Mouse (Mus musculus) embryonic facial prominence, embryonic 14.5 days (tissue): ENCODE results near the gene Nmi. TPM values are rescaled to one million over a fixed set of nuclear protein-coding genes. Genes with fewer than 3 reads are reported as not detected.
A peak's percentile ranks its signal among the peaks of the same experiment; 100 is the strongest.
"Not testable (repeated sequence)": the region's sequence is repeated elsewhere in the genome, so short reads cannot be mapped to it uniquely, and the experiment has no call there.

Source experiments
- ATAC-seq: fragments of 200-750 bp; cut with Nextera tagmentation; 2 replicates; pipeline ENCODE4 v1.8.0; 2017; ENCODE audit warnings: low read depth, moderate number of reproducible peaks, moderate TSS enrichment
- DNase-seq: peaks from one replicate; pipeline ENCODE4 v3.0.0-alpha.2; 2015; ENCODE audit warnings: low spot score
- H3K27ac ChIP-seq: fragments of 300-500 bp; sonication (generic); replicated peaks from 2 replicates; pipeline ENCODE4 v1.5.1; 2014; ENCODE audit warnings: low read depth, mild to moderate bottlenecking, low read length, moderate library complexity
- H3K27me3 ChIP-seq: fragments of 300-500 bp; sonication (generic); replicated peaks from 2 replicates; pipeline ENCODE4 v1.6.1; 2014; ENCODE audit warnings: low read length; ENCODE audit not compliant: control insufficient read depth, insufficient read depth
- H3K36me3 ChIP-seq: fragments of 300-500 bp; sonication (generic); 2 replicates; pipeline ENCODE4 v1.6.1; 2014; ENCODE audit warnings: low read length, mixed read lengths; ENCODE audit not compliant: control insufficient read depth, insufficient read depth
- H3K4me1 ChIP-seq: fragments of 300-500 bp; sonication (generic); 2 replicates; pipeline ENCODE4 v1.6.1; 2014; ENCODE audit warnings: antibody characterized with exemption, low read length; ENCODE audit not compliant: control insufficient read depth, insufficient read depth
- H3K4me2 ChIP-seq: fragments of 300-500 bp; sonication (generic); 2 replicates; pipeline ENCODE4 v1.6.1; 2014; ENCODE audit warnings: low read depth, mild to moderate bottlenecking, low read length, moderate library complexity, mixed read lengths
- H3K4me3 ChIP-seq: fragments of 300-500 bp; sonication (generic); 2 replicates; pipeline ENCODE4 v1.5.1; 2014; ENCODE audit warnings: low read depth, mild to moderate bottlenecking, low read length
- H3K9ac ChIP-seq: fragments of 300-500 bp; sonication (generic); 2 replicates; pipeline ENCODE4 v1.6.1; 2014; ENCODE audit warnings: low read depth, mild to moderate bottlenecking, low read length, moderate library complexity, mixed read lengths
- H3K9me3 ChIP-seq: fragments of 300-500 bp; sonication (generic); 2 replicates; pipeline ENCODE4 v1.6.1; 2016; ENCODE audit warnings: low read length; ENCODE audit not compliant: control insufficient read depth
- WGBS: fragments of 180-500 bp; shearing (Covaris S2); extraction: QIAGEN DNeasy Blood & Tissue Kit; methylation state at CpG from one replicate; pipeline ENCODE4 v1.1.7; 2014; 5-methylcytosine and 5-hydroxymethylcytosine counted together
- polyA plus RNA-seq: library from polyadenylated mRNA; unstranded; fragments of >200 nt; fragmentation: Nextera tagmentation; extraction: Ambion mirVana; gene quantifications from 2 replicates; pipeline ENCODE4 v1.2.1, GENCODE M21; 2014

Nmi gene
- 12.9 and 16.8 TPM in 2 replicates for polyA plus RNA-seq

GRCm38 (mm10) chr2:51973410-51973968 is at the start of gene Nmi:
TSS of gene Nmi (minus strand) at chr2:51973494.
- Histone ChIP-seq H3K9ac (peak within 1 kb of the TSS; percentile 77), H3K4me1 (no peaks in the 10 kb centered on the region), H3K27me3 (no peaks in the 10 kb centered on the region), H3K4me3 (peak within 1 kb of the TSS; percentile 69), H3K4me2 (peak within 1 kb of the TSS; percentile 79), H3K36me3 (no peaks in the 10 kb centered on the region), H3K9me3 (peaks cover 6% of the 10 kb centered on the region; the same call in 1 of the 2 replicates), H3K27ac (peak within 1 kb of the TSS; percentile 93)
- ATAC-seq (peak; percentile 67), DNase-seq (peak; percentile 55)
- 67% methylated on average over 9 of the region's 9 CpGs for WGBS

- WGBS = 35% methylated on average over 7 of the region's 7 CpGs
- no peak overlapping the region for H3K27ac ChIP-seq
Observed at GRCm38 (mm10) chr2:52016361-52016760, 43.1 kb upstream of the Nmi start.

DNA sequence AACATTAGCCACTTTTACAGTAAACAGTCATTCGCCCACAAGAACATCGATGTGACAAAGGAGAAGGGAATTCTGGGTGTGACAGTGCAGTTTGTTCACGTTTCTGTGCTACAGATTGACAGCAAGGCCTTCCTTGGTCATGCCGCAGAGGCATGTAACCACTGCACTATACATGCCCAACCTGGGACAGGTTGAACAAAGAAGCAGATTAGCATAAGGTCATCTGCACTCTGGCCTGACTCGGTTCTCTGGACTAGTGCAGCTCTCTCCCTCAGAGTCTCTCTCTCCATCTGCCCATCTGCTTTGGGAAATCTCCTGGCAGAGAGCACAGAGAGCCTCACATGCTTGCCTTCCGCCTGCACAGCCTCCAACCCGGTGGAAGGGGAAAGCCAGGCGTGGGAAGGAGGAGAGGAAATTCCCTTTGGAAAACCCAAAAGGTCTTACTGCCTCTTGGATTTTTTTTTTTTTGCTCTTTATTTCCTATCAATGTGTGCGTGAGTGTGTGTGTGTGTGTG is 40.1 kb upstream of the Nmi start:
- no peaks in the 10 kb centered on the region for H3K9me3 ChIP-seq
- no peaks in the 10 kb centered on the region for H3K36me3 ChIP-seq
- H3K27ac ChIP-seq = no peak overlapping the region
- no peak for ATAC-seq
- no peaks in the 10 kb centered on the region for H3K27me3 ChIP-seq
- no peak for DNase-seq
- no peaks in the 10 kb centered on the region for H3K4me1 ChIP-seq
- H3K4me2 ChIP-seq = no peak overlapping the region
- no peak overlapping the region for H3K9ac ChIP-seq
- no peak overlapping the region for H3K4me3 ChIP-seq
- WGBS = 59% methylated on average over 9 of the region's 9 CpGs

More at GRCm38 (mm10) chr2:52016361-52016760, 43.1 kb upstream of the Nmi start:
- Histone ChIP-seq H3K4me1 (no peaks in the 10 kb centered on the region), H3K4me2 (no peak overlapping the region), H3K9ac (no peak overlapping the region), H3K4me3 (no peak overlapping the region), H3K36me3 (no peaks in the 10 kb centered on the region), H3K9me3 (no peaks in the 10 kb centered on the region), H3K27me3 (no peaks in the 10 kb centered on the region)
- no peak for ATAC-seq
- DNase-seq = no peak

DNA sequence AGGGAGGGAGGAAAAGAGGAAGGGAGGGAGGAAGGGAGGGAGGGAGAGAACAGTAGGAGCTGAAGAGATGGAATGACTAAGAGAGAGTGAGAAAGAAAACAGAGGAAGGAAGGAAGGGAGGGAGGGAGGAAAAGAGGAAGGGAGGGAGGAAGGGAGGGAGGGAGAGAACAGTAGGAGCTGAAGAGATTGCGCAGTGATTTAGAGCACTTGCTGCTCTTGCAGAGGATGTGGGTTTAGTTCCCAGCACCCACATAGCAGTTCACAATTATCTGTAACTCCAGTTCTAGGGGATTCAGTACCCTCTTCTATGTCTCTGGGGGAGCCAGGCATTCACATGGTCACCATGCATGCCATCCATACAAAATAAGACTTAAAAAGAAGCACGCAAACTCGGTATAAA is 38.5 kb upstream of the Nmi start:
- H3K9ac ChIP-seq, ATAC-seq, DNase-seq, H3K4me3 ChIP-seq, H3K27ac ChIP-seq, H3K4me1 ChIP-seq, H3K36me3 ChIP-seq, H3K27me3 ChIP-seq, H3K4me2 ChIP-seq, H3K9me3 ChIP-seq: not testable (repeated sequence)
- WGBS = 84% methylated on average over 3 of the region's 3 CpGs

- Histone ChIP-seq H3K27ac (0 out of 2 replicates have a peak overlapping the region, but pooled peaks have one; percentile 28), H3K27me3 (no peaks in the 10 kb centered on the region), H3K36me3 (no peaks in the 10 kb centered on the region), H3K9ac (no peak overlapping the region), H3K4me1 (peaks cover 5% of the 10 kb centered on the region; the same call in 1 of the 2 replicates), H3K9me3 (no peaks in the 10 kb centered on the region), H3K4me2 (no peak overlapping the region), H3K4me3 (no peak overlapping the region)
- ATAC-seq = 0 out of 2 replicates have a peak, but pooled peaks have one; percentile 55
- 28% methylated on average over 3 of the region's 3 CpGs for WGBS
- DNase-seq = peak; percentile 81
Observed at GRCm38 (mm10) chr2:52006380-52006779, 33.1 kb upstream of the Nmi start.

GRCm38 (mm10) chr2:52002299-52002698 is 29.0 kb upstream of the Nmi start:
- not testable (repeated sequence) for H3K9ac ChIP-seq, H3K4me1 ChIP-seq, H3K4me3 ChIP-seq, H3K27me3 ChIP-seq, ATAC-seq, DNase-seq, H3K27ac ChIP-seq, H3K4me2 ChIP-seq, H3K36me3 ChIP-seq, H3K9me3 ChIP-seq
- WGBS = 87% methylated on average over 10 of the region's 10 CpGs

DNA sequence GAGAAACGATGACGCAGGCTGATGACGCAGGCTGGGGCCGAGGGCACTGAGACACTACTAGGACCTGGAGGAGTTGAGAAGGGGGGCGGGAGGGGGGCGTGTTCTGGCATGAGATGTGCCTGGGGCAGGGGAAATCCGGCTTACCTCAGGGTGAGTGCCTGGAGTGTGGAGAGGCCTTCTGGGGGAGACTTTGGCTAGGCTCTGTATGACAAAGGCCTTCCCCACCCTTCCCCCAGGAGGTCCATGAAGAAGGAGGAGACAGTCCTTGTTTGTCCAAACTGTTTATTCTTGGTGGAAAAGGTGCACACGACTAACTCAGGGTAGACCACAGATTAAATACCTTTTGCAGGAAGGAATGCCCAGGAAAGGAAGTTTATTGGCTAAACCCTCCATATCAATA is 28.2 kb upstream of the Nmi start:
- H3K9ac ChIP-seq = no peak overlapping the region
- no peak for DNase-seq
- 87% methylated on average over 8 of the region's 8 CpGs for WGBS

DNA sequence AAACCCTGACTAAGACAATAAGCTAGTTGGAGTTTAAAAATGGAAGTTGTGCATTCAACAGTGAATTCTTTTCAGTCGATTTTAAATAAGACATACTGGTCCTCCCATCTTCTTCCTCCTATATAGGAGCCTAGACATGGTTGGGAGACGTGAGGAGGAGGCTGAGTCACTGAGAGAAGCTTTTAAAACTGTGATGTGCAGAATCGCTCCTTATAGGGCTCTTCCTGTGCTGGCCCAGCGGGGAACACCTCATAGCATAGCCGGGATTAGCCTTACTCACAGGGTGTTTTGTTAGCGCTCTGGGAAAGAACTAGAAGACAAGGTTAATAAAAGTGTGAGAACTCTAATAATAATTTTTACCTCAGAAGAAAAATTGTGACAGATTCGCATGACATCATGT is 26.7 kb upstream of the Nmi start:
- WGBS = 54% methylated on average over 7 of the region's 7 CpGs
- no peaks in the 10 kb centered on the region for H3K4me1 ChIP-seq
- no peaks in the 10 kb centered on the region for H3K36me3 ChIP-seq

More for the DNA sequence above, 28.2 kb upstream of the Nmi start:
- Histone ChIP-seq H3K27ac (no peak overlapping the region), H3K9me3 (no peaks in the 10 kb centered on the region), H3K4me3 (no peak overlapping the region), H3K36me3 (no peaks in the 10 kb centered on the region), H3K4me2 (no peak overlapping the region), H3K4me1 (peaks cover under 1% of the 10 kb centered on the region; the same call in 1 of the 2 replicates), H3K27me3 (no peaks in the 10 kb centered on the region)
- no peak for ATAC-seq

DNA sequence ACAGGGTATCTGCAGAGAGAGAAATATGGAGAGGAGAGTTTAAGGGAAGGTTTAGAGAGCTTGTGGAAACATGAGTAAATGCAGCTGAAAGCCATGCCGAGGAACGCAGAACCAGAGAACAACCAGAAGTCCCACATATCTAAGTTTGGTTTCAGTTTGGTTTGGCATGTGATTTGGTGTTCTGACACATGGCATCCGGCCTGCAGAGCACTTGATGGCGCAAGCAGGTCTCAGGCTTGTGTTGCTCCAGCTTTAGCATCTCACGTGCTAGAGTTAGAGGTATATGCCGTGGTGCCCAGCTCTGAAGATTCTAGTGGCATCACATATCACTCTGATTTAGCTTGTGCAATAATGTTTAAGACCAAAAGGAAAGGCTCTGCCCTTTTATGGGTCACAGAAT is 18.2 kb upstream of the Nmi start:
- H3K27ac ChIP-seq = no peak overlapping the region
- H3K4me1 ChIP-seq = no peaks in the 10 kb centered on the region
- ATAC-seq (no peak), DNase-seq (no peak)
- no peaks in the 10 kb centered on the region for H3K27me3 ChIP-seq
- H3K9me3 ChIP-seq = no peaks in the 10 kb centered on the region
- no peaks in the 10 kb centered on the region for H3K36me3 ChIP-seq
- WGBS = 90% methylated on average over 6 of the region's 6 CpGs
- H3K4me3 ChIP-seq = no peak overlapping the region
- H3K9ac ChIP-seq = no peak overlapping the region
- no peak overlapping the region for H3K4me2 ChIP-seq

More for the DNA sequence above, 26.7 kb upstream of the Nmi start:
- Histone ChIP-seq H3K4me3 (no peak overlapping the region), H3K27me3 (no peaks in the 10 kb centered on the region), H3K4me2 (no peak overlapping the region), H3K27ac (no peak overlapping the region), H3K9me3 (no peaks in the 10 kb centered on the region), H3K9ac (no peak overlapping the region)
- no peak for DNase-seq
- no peak for ATAC-seq
